Mouse (Mus musculus) neural tube, embryonic 10.5 days (tissue): ENCODE measurements around the gene Tmcc3.
"Not testable (repeated sequence)": the region's sequence is repeated elsewhere in the genome, so short reads cannot be mapped to it uniquely, and the experiment has no call there.

Experiments
- DNase-seq: peaks from one replicate; pipeline ENCODE4 v3.0.0-alpha.2; 2017; ENCODE audit warnings: low spot score; ENCODE audit errors: extremely low spot score

Gene Tmcc3

GRCm38 (mm10) chr10:94514091-94514505, 202.3 kb downstream of the Tmcc3 start:
- DNase-seq, result no peak

- no peak for DNase-seq
These were observed 202.9 kb downstream of the Tmcc3 start for GRCm38 (mm10) chr10:94514506-94515178.

DNA sequence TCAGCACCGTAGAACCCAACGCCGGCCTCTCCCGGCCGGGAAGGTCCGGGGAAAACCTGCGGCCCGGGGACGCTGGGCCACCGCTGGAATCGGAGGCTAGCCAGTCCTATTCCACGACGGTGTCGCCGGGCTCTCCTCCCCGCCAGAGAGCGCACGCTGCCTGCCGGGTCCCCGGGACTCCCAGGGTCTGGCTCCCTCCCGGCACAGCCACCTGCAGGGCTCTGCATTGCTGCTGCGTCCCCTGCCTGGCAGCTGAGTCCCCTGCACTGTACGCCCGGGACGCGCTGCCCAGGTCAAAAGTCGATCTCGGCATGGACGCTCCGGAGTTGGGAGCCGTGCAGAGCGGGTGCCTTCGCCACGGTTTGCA, 203.4 kb downstream of the Tmcc3 start:
- peak; percentile 81 for DNase-seq

GRCm38 (mm10) chr10:94515583-94515982, 203.8 kb downstream of the Tmcc3 start:
- DNase-seq, result no peak

- DNase-seq, result no peak
These were observed 208.1 kb downstream of the Tmcc3 start for GRCm38 (mm10) chr10:94519887-94520286.

DNA sequence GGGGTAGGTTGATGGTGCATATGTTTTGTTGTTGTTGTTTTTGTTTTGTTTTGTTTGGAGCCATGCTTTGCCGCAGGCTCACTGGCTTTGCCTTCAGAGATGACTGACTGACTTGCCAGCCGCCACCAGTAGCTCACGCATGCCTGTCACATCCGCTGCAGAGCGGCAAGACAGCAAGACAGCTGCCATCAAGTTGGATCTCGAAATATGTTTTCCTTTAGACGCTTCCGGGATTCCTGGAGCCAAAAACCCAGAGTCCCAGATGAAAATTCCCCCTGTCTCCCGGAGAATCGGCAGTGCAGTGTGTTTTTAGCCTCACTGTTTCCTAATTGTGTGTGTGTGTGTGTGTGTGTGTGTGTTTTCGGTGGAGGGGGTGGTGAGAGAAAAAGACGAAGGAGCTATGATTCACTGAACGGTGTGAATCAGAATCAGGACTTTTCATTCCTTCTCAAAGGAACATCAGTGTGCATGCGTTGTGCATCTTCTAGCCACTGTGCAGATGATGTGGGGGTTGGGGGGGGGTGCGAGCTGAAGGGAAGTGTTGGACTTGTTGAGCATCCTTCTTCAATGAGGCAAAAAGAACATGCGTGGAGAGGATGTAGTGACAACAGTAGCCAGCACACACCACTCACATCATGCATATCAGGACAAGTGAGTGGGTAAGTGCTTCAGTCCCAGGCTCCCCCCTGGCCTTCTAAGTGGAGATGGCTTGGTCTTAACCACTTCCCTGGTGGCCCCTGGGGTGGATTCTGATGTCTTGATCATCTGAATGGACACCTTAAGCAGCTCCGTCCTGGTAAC, 208.8 kb downstream of the Tmcc3 start:
- no peak for DNase-seq

- DNase-seq, result no peak
These were observed 209.3 kb downstream of the Tmcc3 start for GRCm38 (mm10) chr10:94521107-94521401.

DNA sequence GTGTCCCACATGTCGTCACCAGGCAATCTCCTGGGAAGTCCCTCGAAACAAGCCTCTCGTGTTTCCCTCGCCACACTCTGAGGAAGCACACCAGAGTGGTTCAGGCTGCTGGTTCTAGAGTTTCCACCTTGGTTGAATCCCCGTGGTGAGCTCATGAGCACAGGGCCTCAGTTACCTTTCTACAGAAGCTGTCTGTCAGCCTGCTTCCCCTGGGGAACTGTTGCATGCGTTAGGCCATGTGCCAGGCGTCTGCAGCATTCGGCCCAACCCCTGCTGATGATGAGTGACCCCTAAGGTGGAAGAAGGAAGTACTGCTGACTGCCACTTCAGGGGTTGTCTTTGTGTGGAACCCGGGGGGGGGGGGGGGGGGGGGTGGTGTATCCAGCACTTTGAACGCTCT, 210.0 kb downstream of the Tmcc3 start:
- no peak for DNase-seq

DNA sequence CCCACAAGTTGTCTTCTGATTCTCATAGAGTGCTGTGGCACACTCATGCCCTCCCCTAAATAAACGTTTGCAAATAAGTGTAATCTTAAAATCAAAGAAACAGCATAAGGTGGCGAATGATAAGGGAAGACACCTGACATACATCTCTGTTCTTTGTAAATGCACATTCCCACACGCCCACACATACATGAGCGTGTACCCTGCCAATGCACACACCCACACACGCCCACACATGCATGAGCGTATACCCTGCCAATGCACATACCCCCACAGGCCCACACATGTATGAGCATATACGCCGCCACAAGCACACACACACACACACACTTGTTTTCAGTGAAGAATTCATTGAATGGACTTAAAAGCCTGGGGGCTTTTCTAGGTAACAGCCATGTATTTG, 211.5 kb downstream of the Tmcc3 start:
- no peak for DNase-seq

DNA sequence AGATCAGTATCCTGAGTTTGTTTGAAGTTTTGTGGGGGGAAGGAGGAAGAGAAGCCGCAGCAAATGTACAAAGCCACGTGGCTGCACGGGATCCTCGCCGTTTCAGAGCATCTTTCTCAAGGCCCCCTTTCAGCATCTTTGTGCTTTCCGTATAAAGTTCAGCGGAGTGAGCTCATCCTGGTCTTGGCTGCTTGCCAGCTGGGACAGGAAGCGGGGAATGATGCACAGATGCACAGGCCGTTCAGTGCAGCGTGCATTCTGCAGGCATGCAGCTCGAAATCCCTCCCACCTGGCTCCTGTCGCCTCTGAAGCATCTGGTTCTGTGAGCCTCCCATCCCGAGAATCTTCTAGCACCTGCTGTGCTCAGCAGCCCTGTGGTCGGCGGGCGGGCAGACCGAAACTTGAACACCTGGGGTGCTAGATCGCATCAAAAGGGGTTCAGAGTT, 212.0 kb downstream of the Tmcc3 start:
- DNase-seq, result peak; percentile 62

DNA sequence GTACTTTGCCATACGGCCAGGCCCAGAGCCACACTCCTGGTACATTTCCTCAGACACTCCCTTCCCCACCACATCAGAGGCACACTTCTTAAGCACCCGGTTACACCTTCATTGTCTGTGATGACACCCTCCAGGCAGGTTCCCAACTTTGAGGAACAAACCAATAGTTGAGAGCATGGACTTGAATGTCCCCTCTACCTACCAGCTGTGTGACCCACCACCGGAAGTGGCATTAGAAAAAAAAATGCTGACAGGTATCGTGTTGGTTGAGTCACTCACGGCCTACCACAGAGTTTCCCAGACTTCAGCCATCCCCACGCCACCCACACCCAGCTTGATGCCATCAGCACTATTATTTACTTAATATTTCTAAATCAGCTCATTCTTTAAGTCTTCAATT, 213.2 kb downstream of the Tmcc3 start:
- DNase-seq, result no peak

GRCm38 (mm10) chr10:94525784-94526183, 214.0 kb downstream of the Tmcc3 start:
- DNase-seq, result no peak

DNA sequence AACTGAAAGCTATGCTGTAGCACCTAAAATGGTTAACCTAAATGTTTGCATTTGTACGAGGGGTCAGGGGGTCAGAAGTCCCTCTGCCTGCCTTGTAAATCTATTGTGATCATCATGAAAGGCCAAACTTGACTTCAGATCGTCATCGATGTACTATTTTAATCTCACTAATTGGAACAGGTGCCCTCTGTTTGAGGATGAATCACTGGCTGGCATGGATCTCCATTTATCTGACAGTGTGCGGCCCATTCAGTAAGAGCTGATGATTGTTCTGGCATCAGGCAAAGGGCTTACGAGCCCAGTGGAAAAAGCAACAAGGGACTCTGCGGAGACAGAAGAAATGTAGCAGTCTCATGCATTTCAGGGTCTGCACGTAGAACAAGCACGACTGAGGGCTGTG, 215.1 kb downstream of the Tmcc3 start:
- DNase-seq, result no peak

GRCm38 (mm10) chr10:94527248-94527647, 215.5 kb downstream of the Tmcc3 start:
- DNase-seq, result no peak

DNA sequence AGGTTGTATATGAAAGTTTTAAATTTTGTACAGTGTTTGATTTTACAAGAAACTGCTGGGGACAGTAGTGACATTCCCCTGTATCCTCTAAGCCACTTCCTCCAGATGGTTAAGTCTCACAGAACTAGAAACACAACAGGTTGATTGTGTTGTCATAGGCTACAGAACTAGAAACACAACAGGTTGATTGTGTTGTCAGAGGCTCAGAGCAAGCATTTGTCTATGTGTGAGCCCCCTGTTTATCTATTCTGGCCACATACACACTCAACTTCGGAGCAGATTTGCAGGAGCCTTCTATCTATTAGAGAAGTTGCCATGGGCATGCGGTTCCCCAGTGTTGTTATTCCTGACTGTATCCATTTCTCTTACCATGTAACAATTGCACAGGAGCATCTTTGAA, 218.3 kb downstream of the Tmcc3 start:
- no peak for DNase-seq

DNA sequence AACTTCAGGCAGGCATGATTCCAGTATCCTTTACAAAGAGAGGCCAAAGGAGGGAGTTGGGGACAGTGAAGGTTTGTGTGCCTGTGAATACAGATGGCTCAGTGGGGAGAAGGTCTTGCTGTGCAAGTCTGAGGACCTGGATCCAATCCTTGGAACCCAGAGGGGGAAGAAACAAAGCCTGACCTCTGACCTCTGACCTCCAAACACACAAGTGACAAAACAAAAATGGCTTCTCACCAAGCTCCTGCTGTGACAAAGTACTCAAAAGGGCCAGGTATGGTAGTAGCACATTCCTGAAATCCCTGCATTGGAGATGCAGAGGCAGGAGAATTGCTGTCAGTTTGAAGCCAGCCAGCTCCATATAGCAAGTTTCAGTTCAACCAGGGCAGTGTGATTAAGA, 219.7 kb downstream of the Tmcc3 start:
- no peak for DNase-seq

- no peak for DNase-seq
These were observed 221.5 kb downstream of the Tmcc3 start for GRCm38 (mm10) chr10:94533081-94533724.

- not testable (repeated sequence) for DNase-seq
These were observed 226.9 kb downstream of the Tmcc3 start for GRCm38 (mm10) chr10:94538623-94539022.

DNA sequence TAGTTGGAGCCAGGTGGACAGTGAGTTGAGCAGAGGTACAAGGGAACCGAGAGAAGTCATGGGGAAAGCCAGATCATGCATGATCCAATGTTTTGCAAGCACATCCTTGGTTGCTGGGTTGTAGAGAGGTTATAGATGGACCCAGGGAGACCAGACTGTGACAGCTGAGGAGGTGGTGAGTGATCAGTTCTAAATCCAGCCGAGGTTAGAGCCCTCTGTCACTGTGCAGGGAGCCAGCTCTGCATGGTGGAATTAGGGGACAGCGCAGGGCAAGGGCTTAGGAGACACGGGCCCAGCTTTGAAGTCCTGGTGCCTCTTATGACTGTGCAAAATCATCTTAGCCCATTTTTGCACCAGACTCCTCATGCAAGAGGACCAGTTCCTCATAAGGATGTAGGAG, 228.5 kb downstream of the Tmcc3 start:
- no peak for DNase-seq

DNA sequence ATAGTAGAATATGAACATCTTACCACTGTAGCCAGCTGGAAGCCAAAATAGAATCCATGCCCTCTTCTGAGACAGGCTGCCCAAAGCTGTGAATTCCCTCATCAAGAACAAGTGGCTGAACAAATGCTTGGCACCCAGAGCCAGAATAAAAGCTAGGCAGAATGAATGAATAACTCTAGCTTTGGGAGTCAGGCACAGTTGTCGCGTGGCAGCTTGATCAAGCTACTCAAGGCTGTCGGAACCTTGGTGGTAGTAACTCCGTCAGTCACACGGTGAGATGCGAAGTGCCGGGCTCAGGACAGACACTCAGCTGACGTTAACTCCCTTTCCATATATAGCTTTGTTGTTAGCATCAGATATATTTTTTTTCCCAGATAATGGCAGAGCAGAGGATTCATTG, 232.2 kb downstream of the Tmcc3 start:
- no peak for DNase-seq

- no peak for DNase-seq
These were observed 233.1 kb downstream of the Tmcc3 start for GRCm38 (mm10) chr10:94544803-94545202.

- DNase-seq, result no peak
These were observed 233.7 kb downstream of the Tmcc3 start for GRCm38 (mm10) chr10:94545259-94546019.
